Mouse (Mus musculus): ENCODE measurements around the gene Padi2.

Gene Padi2

GRCm38 (mm10) chr4:140881771-140882170 is 24.4 kb upstream of the Padi2 start:
- DNase-seq (ENCODE audit: low read depth), result no peak

- DNase-seq (ENCODE audit: low read depth), result no peak
Measured at GRCm38 (mm10) chr4:140882365-140882764, 23.8 kb upstream of the Padi2 start.

GRCm38 (mm10) chr4:140882981-140883380 is 23.2 kb upstream of the Padi2 start:
- no peak for DNase-seq (ENCODE audit: low read depth)

GRCm38 (mm10) chr4:140883852-140884251 is 22.3 kb upstream of the Padi2 start:
- DNase-seq (ENCODE audit: low read depth), result no peak

GRCm38 (mm10) chr4:140891525-140892162 is 14.5 kb upstream of the Padi2 start:
- DNase-seq (ENCODE audit: low read depth), result no peak

- DNase-seq (ENCODE audit: low read depth), result no peak
Measured at GRCm38 (mm10) chr4:140892163-140892530, 14.0 kb upstream of the Padi2 start.

- DNase-seq (ENCODE audit: low read depth), result no peak
Measured at GRCm38 (mm10) chr4:140904776-140905425, 1.2 kb upstream of the Padi2 start.

GRCm38 (mm10) chr4:140905426-140905871 is 695 bp upstream of the Padi2 start:
- peak; percentile 34 for DNase-seq (ENCODE audit: low read depth)

- DNase-seq (ENCODE audit: low read depth), result no peak
Measured at GRCm38 (mm10) chr4:140906827-140907280, 710 bp downstream of the Padi2 start.

GRCm38 (mm10) chr4:140907306-140908024 is 1.3 kb downstream of the Padi2 start:
- DNase-seq (ENCODE audit: low read depth), result no peak

GRCm38 (mm10) chr4:140908627-140909026 is 2.5 kb downstream of the Padi2 start:
- DNase-seq (ENCODE audit: low read depth), result no peak

GRCm38 (mm10) chr4:140909536-140909935 is 3.4 kb downstream of the Padi2 start:
- no peak for DNase-seq (ENCODE audit: low read depth)

GRCm38 (mm10) chr4:140910661-140911310 is 4.6 kb downstream of the Padi2 start:
- DNase-seq (ENCODE audit: low read depth), result no peak

- no peak for DNase-seq (ENCODE audit: low read depth)
Measured at GRCm38 (mm10) chr4:140911416-140911815, 5.3 kb downstream of the Padi2 start.

GRCm38 (mm10) chr4:140912271-140912833 is 6.2 kb downstream of the Padi2 start:
- no peak for DNase-seq (ENCODE audit: low read depth)

- no peak for DNase-seq (ENCODE audit: low read depth)
Measured at GRCm38 (mm10) chr4:140913565-140913964, 7.4 kb downstream of the Padi2 start.

GRCm38 (mm10) chr4:140914731-140915131 is 8.6 kb downstream of the Padi2 start:
- DNase-seq (ENCODE audit: low read depth), result no peak

- no peak for DNase-seq (ENCODE audit: low read depth)
Measured at GRCm38 (mm10) chr4:140915235-140915634, 9.1 kb downstream of the Padi2 start.

- no peak for DNase-seq (ENCODE audit: low read depth)
Measured at GRCm38 (mm10) chr4:140916296-140916695, 10.2 kb downstream of the Padi2 start.

- DNase-seq (ENCODE audit: low read depth), result no peak
Measured at GRCm38 (mm10) chr4:140917451-140917850, 11.3 kb downstream of the Padi2 start.

GRCm38 (mm10) chr4:140919974-140920836 is 14.1 kb downstream of the Padi2 start:
- DNase-seq (ENCODE audit: low read depth), result no peak

Measured in c-Kit-positive CD71-negative TER-119-negative erythroid progenitor cells, embryonic 14.5 days (primary cell).